Mouse (Mus musculus): ENCODE results near the gene Ppp2r5c.

GRCm38 (mm10) chr12:110504145-110504490 lies 57.2 kb downstream of the Ppp2r5c start:
- TF ChIP-seq CTCF (IDR thresholded peaks at IDR 0.05; ENCODE audit: low read depth) (no peak), EP300 (IDR thresholded peaks at IDR 0.05; ENCODE audit: low read depth) (no peak)
